Mouse (Mus musculus): ENCODE results near the gene Gm3532. TPM values are rescaled to one million over a fixed set of nuclear protein-coding genes. Genes with fewer than 3 reads are reported as not detected.
"Not testable (repeated sequence)": the region's sequence is repeated elsewhere in the genome, so short reads cannot be mapped to it uniquely, and the experiment has no call there.

Gm3532 gene
- not detected for total RNA-seq (2021)
- long read RNA-seq, experiment 1, result 0 reads
- long read RNA-seq, experiment 2, result 0 reads

- DNase-seq (ENCODE audit: low spot score in 2 of 2), result not testable (repeated sequence)
These were observed at the start of gene Gm3532 for GRCm38 (mm10) chr14:5538196-5538595. Gene Gm3532, plus strand, starts transcription at chr14:5538496.

GRCm38 (mm10) chr14:5501374-5501773 is 36.9 kb upstream of the Gm3532 start, which contains the start of gene Gm3488:
Gene Gm3488, plus strand, starts transcription at chr14:5501674.
- not testable (repeated sequence) for DNase-seq (ENCODE audit: low spot score in 2 of 2)

Other genes starting within 250 kb of the Gm3532 start
- gene Gm3542, start 203.6 kb upstream of the Gm3532 start, total RNA-seq (2021), result not detected
- gene Gm3500, start 149.4 kb upstream of the Gm3532 start, total RNA-seq (2021), result not detected
- gene Gm3194, start 83.0 kb upstream of the Gm3532 start, total RNA-seq (2021), result 1 to 10 TPM; 4.3 to 5.6 TPM
- not detected for gene Gm8246, start 60.7 kb upstream of the Gm3532 start, total RNA-seq (2021)
- not detected for gene Gm3187, start 54.3 kb upstream of the Gm3532 start, total RNA-seq (2021)
- gene Gm3488, start 36.8 kb upstream of the Gm3532 start, total RNA-seq (2021), result 1 to 10 TPM; 1.9 to 2.3 TPM
- not detected for gene Gm8265, start 94.5 kb downstream of the Gm3532 start, total RNA-seq (2021)
- gene Gm9603, start 149.0 kb downstream of the Gm3532 start, total RNA-seq (2021), result not detected
- 1 to 10 TPM in 1 of 2 experiments, under 1 TPM in 1; 0.69 to 1.4 TPM for gene Gm3373, start 203.1 kb downstream of the Gm3532 start, total RNA-seq (2021)